Mouse (Mus musculus) forebrain, embryonic 10.5 days (tissue): ENCODE data around the gene Vps11. TPM values are rescaled to one million over a fixed set of nuclear protein-coding genes. Genes with fewer than 3 reads are reported as not detected.
"Not testable (repeated sequence)": the region's sequence is repeated elsewhere in the genome, so short reads cannot be mapped to it uniquely, and the experiment has no call there.

Experiments
- DNase-seq: peaks from one replicate; pipeline ENCODE4 v3.0.0-alpha.2; 2017; ENCODE audit warnings: low spot score; ENCODE audit errors: extremely low spot score
- H3K27ac ChIP-seq: fragments of 300-500 bp; sonication (generic); 2 replicates; pipeline ENCODE4 v1.5.1; 2016; ENCODE audit warnings: mild to moderate bottlenecking
- H3K27me3 ChIP-seq: fragments of 300-500 bp; sonication (generic); 2 replicates; pipeline ENCODE4 v1.6.1; 2016; ENCODE audit warnings: mild to moderate bottlenecking; ENCODE audit not compliant: poor library complexity, severe bottlenecking
- H3K36me3 ChIP-seq: fragments of 300-500 bp; sonication (generic); replicated peaks from 2 replicates; pipeline ENCODE4 v1.6.1; 2016; ENCODE audit warnings: mild to moderate bottlenecking, moderate library complexity
- H3K4me1 ChIP-seq: fragments of 300-500 bp; sonication (generic); 2 replicates; pipeline ENCODE4 v1.6.1; 2016
- H3K4me3 ChIP-seq: fragments of 300-500 bp; sonication (generic); 2 replicates; pipeline ENCODE4 v1.5.1; 2016; ENCODE audit warnings: mild to moderate bottlenecking, moderate library complexity
- H3K9me3 ChIP-seq: fragments of 300-500 bp; sonication (generic); 2 replicates; pipeline ENCODE4 v1.6.1; 2016; ENCODE audit warnings: mild to moderate bottlenecking, moderate library complexity
- WGBS: fragments of 180-500 bp; shearing (Covaris S2); methylation state at CpG from one replicate; pipeline ENCODE4 v1.1.7; 2016; 5-methylcytosine and 5-hydroxymethylcytosine counted together
- polyA plus RNA-seq: library from polyadenylated mRNA; unstranded; fragments of >200 nt; fragmentation: Nextera tagmentation; extraction: Ambion mirVana; gene quantifications from 2 replicates; pipeline ENCODE4 v1.2.1, GENCODE M21; 2016

Vps11 gene
- polyA plus RNA-seq, 1 experiment from 2014 or later = 32.3 TPM

DNA sequence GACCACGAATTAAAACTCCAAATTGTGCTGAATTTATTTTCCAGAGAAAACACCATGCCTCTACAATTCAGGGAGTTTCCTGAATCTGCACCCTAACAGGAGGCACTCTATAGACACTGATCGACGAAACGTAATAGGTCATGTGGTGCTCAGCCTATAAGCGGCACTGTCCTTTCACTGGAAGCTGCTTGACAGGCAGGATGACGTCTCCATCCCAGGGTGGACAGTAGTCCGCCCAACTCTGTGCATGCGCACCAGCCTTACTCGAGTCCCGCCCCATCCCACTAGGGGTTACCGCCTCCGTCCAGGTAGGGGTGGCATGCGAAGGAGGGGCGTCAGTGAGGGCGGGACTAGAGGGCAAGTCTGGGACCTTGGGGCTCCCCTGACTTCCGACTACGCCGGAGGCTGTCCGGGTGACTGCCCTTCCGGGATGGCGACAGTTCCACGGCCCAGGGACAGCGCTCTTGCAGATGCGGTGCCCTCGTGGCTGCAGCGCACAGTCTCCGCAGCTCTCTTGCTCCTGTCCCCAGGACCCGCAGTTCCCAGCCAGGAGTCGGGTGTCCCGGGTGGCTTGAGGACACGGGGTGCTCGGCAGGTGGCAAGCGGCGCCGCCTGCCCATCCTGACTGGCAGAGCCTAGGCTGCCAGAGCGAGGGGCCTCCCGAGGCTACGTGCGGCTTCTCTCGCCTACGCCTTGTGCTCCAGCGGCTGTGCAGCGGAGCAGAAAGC, 35.4 kb upstream of the Vps11 start, which contains the start of gene Slc37a4:
Gene Slc37a4 (plus strand): TSS at position 169 of the 728 bp plus-strand sequence.
- Histone ChIP-seq H3K27ac (peak within 1 kb of the TSS; percentile 91), H3K4me3 (peak within 1 kb of the TSS; percentile 84), H3K9me3 (no peaks in the 10 kb centered on the region), H3K36me3 (peaks cover 47% of the 10 kb centered on the region), H3K27me3 (no peaks in the 10 kb centered on the region), H3K4me1 (peaks cover 37% of the 10 kb centered on the region)
- under 1% methylated on average over 43 of the region's 43 CpGs for WGBS
- DNase-seq = peak; percentile 91

DNA sequence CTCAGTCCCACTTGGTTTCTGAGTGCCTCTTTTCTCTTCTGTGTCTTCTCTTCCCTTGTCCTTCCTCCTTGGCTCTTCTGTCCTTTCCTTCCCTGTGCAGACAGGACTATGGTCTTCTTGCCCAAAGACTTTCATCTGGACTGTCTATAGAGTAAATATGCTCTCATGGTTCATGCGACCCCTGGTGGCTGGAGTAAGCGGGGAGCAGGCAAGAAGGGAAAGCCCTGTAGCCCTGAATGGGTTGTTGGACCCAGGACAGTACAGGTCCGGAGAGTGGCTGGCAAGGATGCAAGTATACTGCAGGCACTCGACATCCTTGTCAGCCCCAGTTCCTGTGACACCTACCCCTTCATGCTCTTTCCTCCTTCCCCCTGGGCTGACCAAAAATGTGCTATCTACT, 30.0 kb upstream of the Vps11 start:
- DNase-seq = peak; percentile 56
- WGBS = 47% methylated on average over 4 of the region's 4 CpGs
- no peaks in the 10 kb centered on the region for H3K9me3 ChIP-seq
- no peak overlapping the region for H3K27ac ChIP-seq
- H3K4me3 ChIP-seq = no peak overlapping the region
- H3K27me3 ChIP-seq = no peaks in the 10 kb centered on the region
- H3K36me3 ChIP-seq = peaks cover 68% of the 10 kb centered on the region
- H3K4me1 ChIP-seq = peaks cover 5% of the 10 kb centered on the region

DNA sequence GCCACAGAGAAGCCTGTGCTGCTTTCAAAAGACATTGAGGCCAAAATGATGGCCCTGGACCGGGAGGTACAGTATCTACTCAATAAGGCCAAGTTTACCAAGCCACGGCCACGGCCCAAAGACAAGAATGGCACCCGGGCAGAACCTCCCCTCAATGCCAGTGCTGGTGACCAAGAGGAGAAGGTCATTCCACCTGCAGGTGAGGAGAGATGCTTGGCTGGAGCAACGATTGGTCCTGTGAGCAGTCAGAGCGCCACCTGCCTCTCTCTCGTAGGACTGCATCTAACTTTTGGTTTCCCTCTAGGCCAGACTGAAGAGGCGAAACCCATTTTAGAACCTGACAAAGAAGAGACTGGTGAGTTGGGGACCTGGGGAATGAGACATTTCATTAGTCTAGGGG, 27.8 kb upstream of the Vps11 start:
- no peak for DNase-seq
- peaks cover 90% of the 10 kb centered on the region for H3K36me3 ChIP-seq
- H3K27ac ChIP-seq = no peak overlapping the region

DNA sequence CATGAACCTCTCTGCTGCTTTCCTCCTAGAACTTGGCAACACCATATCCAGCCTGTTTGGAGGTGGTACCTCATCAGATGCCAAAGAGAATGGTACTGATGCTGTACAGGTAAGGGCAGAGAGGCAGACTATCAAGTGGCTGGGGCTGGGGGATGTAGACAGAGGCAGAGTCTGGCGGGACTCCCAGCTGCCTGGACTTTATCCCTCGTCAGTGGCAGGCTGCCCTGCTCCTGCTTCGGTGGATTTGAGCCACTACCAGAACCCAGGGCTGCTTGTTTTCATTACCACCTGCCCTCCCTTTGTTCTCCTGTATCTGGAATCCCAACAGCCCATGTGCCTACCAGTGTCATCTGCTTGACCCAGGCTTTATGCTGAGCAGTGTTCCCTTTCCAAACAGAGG, 25.8 kb upstream of the Vps11 start:
- WGBS = 89% methylated on average over 3 of the region's 3 CpGs
- no peaks in the 10 kb centered on the region for H3K9me3 ChIP-seq
- H3K4me1 ChIP-seq = no peaks in the 10 kb centered on the region
- H3K4me3 ChIP-seq = no peak overlapping the region
- H3K36me3 ChIP-seq = peaks cover 100% of the 10 kb centered on the region
- DNase-seq = no peak
- no peak overlapping the region for H3K27ac ChIP-seq
- H3K27me3 ChIP-seq = no peaks in the 10 kb centered on the region

More for the DNA sequence above, 27.8 kb upstream of the Vps11 start:
- WGBS = 66% methylated on average over 8 of the region's 8 CpGs
- H3K27me3 ChIP-seq = no peaks in the 10 kb centered on the region
- H3K4me3 ChIP-seq = no peak overlapping the region
- H3K9me3 ChIP-seq = no peaks in the 10 kb centered on the region
- no peaks in the 10 kb centered on the region for H3K4me1 ChIP-seq

DNA sequence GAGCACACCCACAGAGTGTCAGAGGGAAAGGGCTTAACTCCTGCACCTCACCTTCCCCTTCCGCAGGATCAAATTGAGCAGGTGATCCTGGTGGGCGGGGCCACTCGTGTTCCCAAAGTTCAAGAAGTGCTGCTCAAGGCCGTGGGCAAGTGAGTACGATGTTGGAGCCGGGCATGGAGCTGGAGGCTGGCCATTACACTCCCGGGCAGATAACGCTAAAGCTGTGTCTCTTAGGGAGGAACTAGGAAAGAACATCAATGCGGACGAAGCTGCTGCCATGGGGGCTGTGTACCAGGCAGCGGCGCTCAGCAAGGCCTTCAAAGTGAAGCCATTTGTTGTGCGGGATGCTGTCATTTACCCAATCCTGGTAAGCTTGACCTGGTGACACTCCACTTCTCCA, 23.1 kb upstream of the Vps11 start:
- no peak overlapping the region for H3K4me3 ChIP-seq
- H3K27ac ChIP-seq = no peak overlapping the region
- no peaks in the 10 kb centered on the region for H3K9me3 ChIP-seq
- 93% methylated on average over 13 of the region's 13 CpGs for WGBS
- peaks cover 93% of the 10 kb centered on the region for H3K36me3 ChIP-seq
- H3K27me3 ChIP-seq = no peaks in the 10 kb centered on the region
- DNase-seq = no peak
- peaks cover 19% of the 10 kb centered on the region for H3K4me1 ChIP-seq

DNA sequence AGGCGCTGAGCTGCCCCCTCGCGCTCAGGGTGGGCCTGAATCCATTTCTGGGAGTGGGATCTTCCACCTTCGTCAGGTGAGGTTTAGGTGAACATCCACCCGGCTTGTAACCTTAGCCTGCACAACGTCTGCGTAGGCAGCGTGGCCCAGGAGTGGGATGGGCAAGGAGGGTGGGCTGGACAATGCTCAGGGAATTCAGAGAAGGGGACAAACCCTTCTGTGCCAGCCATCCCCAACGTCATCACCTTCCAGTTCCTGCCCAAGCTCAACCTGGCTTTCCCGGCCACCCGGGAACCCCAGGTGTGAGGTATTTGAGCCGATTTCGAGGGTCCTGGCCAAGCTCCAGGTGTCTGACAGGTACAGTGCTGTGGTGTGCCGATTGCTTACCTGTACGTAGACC, 18.4 kb upstream of the Vps11 start:
- no peaks in the 10 kb centered on the region for H3K27me3 ChIP-seq
- WGBS = 11% methylated on average over 15 of the region's 15 CpGs
- peak overlapping the region; percentile 76 for H3K4me3 ChIP-seq
- DNase-seq = no peak
- H3K9me3 ChIP-seq = no peaks in the 10 kb centered on the region
- peaks cover 30% of the 10 kb centered on the region for H3K4me1 ChIP-seq
- H3K27ac ChIP-seq = peak overlapping the region; percentile 90
- H3K36me3 ChIP-seq = peaks cover 46% of the 10 kb centered on the region

DNA sequence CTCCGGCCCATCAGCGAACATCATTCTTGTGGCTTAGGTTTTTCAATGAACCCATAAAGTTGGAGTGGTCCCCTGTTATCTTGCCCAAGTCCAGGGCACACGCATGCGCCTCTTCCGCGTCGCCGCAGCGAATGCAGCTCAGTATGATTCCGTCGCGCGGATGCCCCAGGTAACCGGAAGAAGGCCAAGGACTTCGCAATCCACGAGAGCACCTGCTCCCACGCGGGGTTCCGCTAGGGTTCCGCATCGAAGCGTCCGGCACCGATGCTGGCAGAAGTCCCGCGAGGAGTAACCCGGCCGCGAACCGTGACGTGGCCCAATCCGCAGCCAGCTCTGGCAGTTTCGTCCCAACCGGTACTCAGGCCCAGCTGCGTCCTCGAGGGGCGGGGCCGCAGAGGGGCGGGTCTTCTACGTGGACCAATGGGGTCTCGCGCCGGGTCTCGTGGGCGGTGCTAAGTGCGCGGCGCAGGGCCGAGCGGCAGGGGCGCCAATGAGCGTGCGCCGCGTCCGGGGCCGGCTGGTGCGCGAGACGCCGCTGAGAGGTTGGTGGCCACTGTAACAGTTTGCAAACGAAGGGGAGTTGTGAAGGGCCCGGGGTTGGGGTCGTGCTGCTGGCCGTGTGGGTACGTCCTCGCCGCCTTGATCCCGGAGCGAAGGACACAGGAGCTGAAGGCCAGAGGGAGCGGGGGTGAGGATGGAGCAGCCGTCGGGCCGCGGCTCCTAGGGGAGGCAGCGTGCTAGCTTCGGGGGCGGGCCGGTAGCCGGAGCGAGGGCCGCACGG, 17.8 kb upstream of the Vps11 start, which contains the start of gene Hyou1:
Gene Hyou1 (plus strand): TSS at position 437 of the 781 bp plus-strand sequence.
- Histone ChIP-seq H3K36me3 (peaks cover 39% of the 10 kb centered on the region), H3K4me3 (peak within 1 kb of the TSS; percentile 76), H3K4me1 (peaks cover 30% of the 10 kb centered on the region), H3K27ac (peak within 1 kb of the TSS; percentile 90), H3K27me3 (no peaks in the 10 kb centered on the region), H3K9me3 (no peaks in the 10 kb centered on the region)
- WGBS = under 1% methylated on average over 83 of the region's 83 CpGs
- DNase-seq = peak; percentile 99

DNA sequence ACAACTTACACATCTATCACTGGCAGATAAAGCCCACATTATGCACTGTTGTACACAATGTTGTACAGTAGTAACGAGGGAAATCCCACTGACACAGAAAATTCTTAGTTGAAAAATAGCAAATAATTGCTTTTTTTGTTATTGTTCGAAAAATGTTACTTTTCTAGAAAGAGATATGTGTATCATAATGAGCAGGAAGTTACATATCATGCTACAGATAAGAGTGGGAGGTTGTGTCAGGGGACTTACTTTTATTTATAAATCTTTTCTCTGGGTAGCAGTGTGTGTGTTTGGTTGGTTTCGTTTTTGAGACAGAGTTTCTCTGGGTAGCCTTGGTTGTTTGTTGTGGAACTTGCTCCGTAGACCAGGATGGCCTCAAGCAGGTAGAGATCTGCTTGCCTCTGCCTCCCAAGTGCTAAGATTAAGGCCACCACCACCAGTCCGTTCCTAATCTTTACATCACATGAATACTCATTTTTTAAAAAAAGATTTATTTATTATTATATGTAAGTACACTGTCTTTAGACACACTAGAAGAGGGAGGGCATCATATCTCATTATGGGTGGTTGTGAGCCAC, 16.8 kb upstream of the Vps11 start:
- peak overlapping the region; percentile 90 for H3K27ac ChIP-seq
- H3K4me1 ChIP-seq = peaks cover 30% of the 10 kb centered on the region
- no peaks in the 10 kb centered on the region for H3K27me3 ChIP-seq
- DNase-seq = no peak
- no peaks in the 10 kb centered on the region for H3K9me3 ChIP-seq
- H3K36me3 ChIP-seq = peaks cover 29% of the 10 kb centered on the region
- peak overlapping the region; percentile 76 for H3K4me3 ChIP-seq
- WGBS = 91% methylated on average over 5 of the region's 5 CpGs

DNA sequence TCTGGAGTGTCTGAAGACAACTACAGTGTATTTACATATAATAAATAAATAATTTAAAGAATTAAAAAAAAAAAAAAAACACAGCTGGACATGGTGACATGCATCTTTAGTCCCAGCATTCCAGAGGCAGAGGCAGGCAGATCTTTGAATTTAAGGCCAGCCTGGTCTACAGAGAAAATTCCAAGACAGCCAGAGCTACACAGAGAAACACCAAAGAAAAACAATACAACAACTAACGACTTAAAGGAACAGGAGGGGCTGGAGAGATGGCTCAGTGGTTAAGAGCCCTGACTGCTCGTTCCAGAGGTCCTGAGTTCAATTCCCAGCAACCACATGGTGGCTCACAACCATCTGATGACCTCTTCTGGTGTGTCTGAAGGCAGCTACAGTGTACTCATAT, 15.9 kb upstream of the Vps11 start:
- not testable (repeated sequence) for H3K4me3 ChIP-seq, H3K27ac ChIP-seq, DNase-seq, H3K27me3 ChIP-seq, H3K9me3 ChIP-seq
- H3K4me1 ChIP-seq = peaks cover 30% of the 10 kb centered on the region
- H3K36me3 ChIP-seq = peaks cover 20% of the 10 kb centered on the region
- 86% methylated on average over 2 of the region's 2 CpGs for WGBS

DNA sequence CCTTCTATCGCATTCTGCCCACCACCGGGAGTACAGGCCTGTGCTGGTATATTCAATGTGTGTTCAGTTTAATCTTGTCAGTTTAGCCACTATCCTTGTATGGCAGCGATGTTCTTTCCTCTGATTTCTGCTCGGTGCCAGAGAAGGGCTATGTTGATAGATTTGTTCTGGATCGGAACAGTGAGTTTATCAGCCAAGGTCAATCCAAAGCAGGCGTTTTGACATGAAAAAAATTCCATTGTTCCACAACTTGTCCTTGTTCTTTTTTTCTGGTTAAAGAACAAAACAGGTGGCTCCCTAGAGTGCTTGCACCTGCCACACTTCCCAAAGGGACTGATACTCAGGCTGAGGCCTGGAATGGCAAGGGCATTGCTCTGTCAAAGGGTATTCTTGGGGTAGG, 14.7 kb upstream of the Vps11 start:
- peaks cover 8% of the 10 kb centered on the region for H3K36me3 ChIP-seq
- no peak for DNase-seq
- WGBS = 91% methylated on average over 6 of the region's 6 CpGs
- H3K9me3 ChIP-seq = no peaks in the 10 kb centered on the region
- H3K27me3 ChIP-seq = no peaks in the 10 kb centered on the region
- H3K4me3 ChIP-seq = no peak overlapping the region
- peaks cover 26% of the 10 kb centered on the region for H3K4me1 ChIP-seq
- no peak overlapping the region for H3K27ac ChIP-seq

DNA sequence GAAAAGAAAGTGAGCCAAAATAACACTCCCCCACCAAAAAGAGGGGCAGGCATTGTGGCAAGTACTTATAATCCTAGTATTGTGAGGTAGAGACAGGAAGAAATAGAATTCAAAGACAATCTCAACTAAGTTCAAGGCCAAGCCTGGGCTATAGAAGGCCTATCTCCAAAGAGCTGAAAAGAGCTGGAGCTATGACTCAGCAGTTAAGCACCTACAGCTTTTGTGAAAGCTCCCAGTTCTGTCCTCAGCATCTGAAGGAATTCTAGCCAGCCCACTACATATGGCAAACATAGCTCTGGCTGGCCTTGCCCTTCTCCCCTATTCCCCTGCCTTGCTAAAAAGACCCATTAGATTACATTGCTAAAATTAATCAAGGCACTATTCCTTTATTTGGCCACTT, 11.9 kb upstream of the Vps11 start:
- H3K27me3 ChIP-seq = no peaks in the 10 kb centered on the region
- H3K4me1 ChIP-seq = peaks cover 8% of the 10 kb centered on the region
- DNase-seq = no peak
- H3K9me3 ChIP-seq = no peaks in the 10 kb centered on the region
- H3K27ac ChIP-seq = no peak overlapping the region
- no peak overlapping the region for H3K4me3 ChIP-seq
- H3K36me3 ChIP-seq = no peaks in the 10 kb centered on the region

DNA sequence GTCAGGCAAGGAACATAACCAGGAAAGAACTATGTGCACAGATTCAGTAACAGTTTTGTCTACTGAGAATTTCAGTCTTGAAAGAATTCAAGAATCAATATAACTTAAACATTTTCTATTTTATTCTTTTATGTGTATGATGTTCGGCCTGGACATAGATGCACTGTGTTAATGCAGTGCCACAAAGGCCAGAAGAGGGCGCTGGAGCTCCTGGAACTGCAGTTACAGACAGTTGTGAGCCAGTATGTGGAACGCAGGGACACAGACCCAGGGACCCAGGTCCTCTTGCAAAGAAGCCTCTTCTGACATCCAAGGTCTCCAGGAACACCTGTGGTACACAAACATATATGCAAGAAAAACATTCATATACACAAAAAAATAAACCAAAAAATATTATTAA, 3.0 kb upstream of the Vps11 start:
- Histone ChIP-seq H3K9me3 (no peaks in the 10 kb centered on the region), H3K4me3 (no peak overlapping the region), H3K4me1 (peaks cover 8% of the 10 kb centered on the region), H3K36me3 (peaks cover 5% of the 10 kb centered on the region), H3K27me3 (no peaks in the 10 kb centered on the region), H3K27ac (no peak overlapping the region)
- no peak for DNase-seq
- 60% methylated on average over 3 of the region's 3 CpGs for WGBS

DNA sequence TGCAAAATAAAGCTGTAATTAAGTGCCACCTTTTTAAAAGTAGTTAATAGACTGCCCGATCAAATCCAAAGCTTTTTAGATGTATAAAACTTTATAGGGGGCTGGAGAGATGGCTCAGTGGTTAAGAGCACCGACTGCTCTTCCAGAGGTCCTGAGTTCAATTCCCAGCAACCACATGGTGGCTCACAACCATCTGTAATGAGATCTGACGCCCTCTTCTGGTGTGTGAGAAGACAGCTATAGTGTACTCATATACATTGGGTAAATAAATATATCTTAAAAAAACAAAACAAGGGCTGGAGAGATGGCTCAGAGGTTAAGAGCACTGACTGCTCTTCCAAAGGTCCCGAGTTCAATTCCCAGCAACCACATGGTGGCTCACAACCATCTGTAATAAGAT, 461 bp upstream of the Vps11 start:
- DNase-seq, H3K9me3 ChIP-seq, H3K4me1 ChIP-seq, H3K27me3 ChIP-seq: not testable (repeated sequence)
- H3K4me3 ChIP-seq = peak overlapping the region; percentile 89
- H3K36me3 ChIP-seq = peaks cover 29% of the 10 kb centered on the region
- peak overlapping the region; percentile 83 for H3K27ac ChIP-seq
- 44% methylated on average over 4 of the region's 4 CpGs for WGBS
